Mouse (Mus musculus) heart, embryonic 14.5 days (tissue): Measurements from ENCODE around the gene Ptprb. TPM values are rescaled to one million over a fixed set of nuclear protein-coding genes. Genes with fewer than 3 reads are reported as not detected.

Experiments used
- ATAC-seq: fragments of 200-750 bp; cut with Nextera tagmentation; 2 replicates; pipeline ENCODE4 v1.8.0; 2017; ENCODE audit warnings: low read depth, moderate TSS enrichment; ENCODE audit not compliant: insufficient number of reproducible peaks, insufficient read depth, low FRiP score
- H3K27ac ChIP-seq, 2 experiments: fragments of 200-500 bp in 1 of 2; fragments of 300-500 bp in 1 of 2; sonication (generic) in 1 of 2; replicated peaks in 1 of 2; 2 replicates each; pipeline ENCODE4 v1.5.1; 2012 to 2014; ENCODE audit warnings: low read depth in 2 of 2, low read length in 2 of 2, control low read depth in 1 of 2, mild to moderate bottlenecking in 1 of 2, mixed read lengths in 1 of 2; ENCODE audit not compliant: control insufficient read depth in 1 of 2, insufficient read depth in 1 of 2
- H3K27me3 ChIP-seq: fragments of 300-500 bp; sonication (generic); 2 replicates; pipeline ENCODE4 v1.6.1; 2014; ENCODE audit warnings: mild to moderate bottlenecking, low read length, control low read depth; ENCODE audit not compliant: control insufficient read depth, insufficient read depth
- H3K36me3 ChIP-seq: fragments of 300-500 bp; sonication (generic); 2 replicates; pipeline ENCODE4 v1.6.1; 2014; ENCODE audit warnings: mild to moderate bottlenecking, control low read depth, low read length, mixed read lengths; ENCODE audit not compliant: control insufficient read depth, insufficient read depth
- H3K4me1 ChIP-seq, 2 experiments: fragments of 200-500 bp in 1 of 2; fragments of 300-500 bp in 1 of 2; sonication (generic) in 1 of 2; 2 replicates each; pipeline ENCODE4 v1.6.1; 2012 to 2014; ENCODE audit warnings: low read length in 2 of 2, control low read depth in 1 of 2, mixed read lengths in 1 of 2; ENCODE audit not compliant: control insufficient read depth in 2 of 2, insufficient read depth in 2 of 2
- H3K4me2 ChIP-seq: fragments of 300-500 bp; sonication (generic); 2 replicates; pipeline ENCODE4 v1.6.1; 2014; ENCODE audit warnings: mild to moderate bottlenecking, low read length
- H3K4me3 ChIP-seq, 2 experiments: fragments of 200-500 bp in 1 of 2; fragments of 300-500 bp in 1 of 2; sonication (generic) in 1 of 2; 2 replicates each; pipeline ENCODE4 v1.5.1; 2012 to 2014; ENCODE audit warnings: low read length in 2 of 2, mild to moderate bottlenecking in 2 of 2, control low read depth in 1 of 2, low read depth in 1 of 2, moderate library complexity in 1 of 2; ENCODE audit not compliant: control insufficient read depth in 1 of 2, insufficient read depth in 1 of 2
- H3K9ac ChIP-seq: fragments of 300-500 bp; sonication (generic); 2 replicates; pipeline ENCODE4 v1.6.1; 2014; ENCODE audit warnings: mild to moderate bottlenecking, low read length
- H3K9me3 ChIP-seq: fragments of 300-500 bp; sonication (generic); 2 replicates; pipeline ENCODE4 v1.6.1; 2016; ENCODE audit warnings: low read length, control low read depth; ENCODE audit not compliant: control insufficient read depth
- WGBS: fragments of 180-500 bp; shearing (Covaris S2); extraction: QIAGEN DNeasy Blood & Tissue Kit; methylation state at CpG from one replicate; pipeline ENCODE4 v1.1.7; 2014; 5-methylcytosine and 5-hydroxymethylcytosine counted together
- polyA plus RNA-seq: library from polyadenylated mRNA; unstranded; fragments of >200 nt; fragmentation: Nextera tagmentation; extraction: Ambion mirVana; gene quantifications from 2 replicates; pipeline ENCODE4 v1.2.1, GENCODE M21; 2014

Gene Ptprb
- polyA plus RNA-seq, 1 experiment from 2014 or later = 8.3 TPM

DNA sequence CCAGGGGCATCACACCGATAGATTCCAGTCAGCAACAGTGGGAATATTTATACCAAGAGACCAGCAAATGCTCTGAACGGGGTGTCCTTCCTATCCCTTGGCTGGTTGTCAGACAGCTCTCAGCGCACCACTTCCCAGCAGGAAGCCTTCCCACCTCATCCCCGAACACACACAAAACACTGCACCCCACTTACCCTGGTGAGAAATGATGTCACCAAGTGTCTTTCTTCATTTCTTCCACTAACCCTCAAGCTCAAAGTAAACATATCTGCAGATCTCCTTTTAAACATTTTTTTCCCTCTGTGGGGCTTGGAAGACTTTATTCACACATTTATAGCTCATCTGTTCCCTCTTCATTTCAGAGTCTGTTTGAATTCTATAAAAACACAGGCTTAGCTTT, 128.4 kb downstream of the Ptprb start:
- Histone ChIP-seq H3K27me3 (no peaks in the 10 kb centered on the region), H3K36me3 (no peaks in the 10 kb centered on the region), H3K27ac (no peak overlapping the region), H3K9ac (no peak overlapping the region), H3K4me3 (no peak overlapping the region), H3K4me2 (no peak overlapping the region), H3K9me3 (no peaks in the 10 kb centered on the region), H3K4me1 (peaks cover 0 to 4% of the 10 kb centered on the region in 2 experiments; a peak in 1 of 4 replicates)
- WGBS = 53% methylated on average over 4 of the region's 4 CpGs
- ATAC-seq = no peak

- Histone ChIP-seq H3K27me3 (no peaks in the 10 kb centered on the region), H3K27ac (no peak overlapping the region), H3K9ac (no peak overlapping the region), H3K4me1 (peaks cover 0 to 4% of the 10 kb centered on the region in 2 experiments; a peak in 1 of 4 replicates), H3K4me3 (no peak overlapping the region), H3K36me3 (no peaks in the 10 kb centered on the region), H3K4me2 (no peak overlapping the region), H3K9me3 (no peaks in the 10 kb centered on the region)
- 93% methylated on average over 6 of the region's 6 CpGs for WGBS
- ATAC-seq = no peak
These were observed 129.7 kb downstream of the Ptprb start for GRCm38 (mm10) chr10:116405011-116405410.

DNA sequence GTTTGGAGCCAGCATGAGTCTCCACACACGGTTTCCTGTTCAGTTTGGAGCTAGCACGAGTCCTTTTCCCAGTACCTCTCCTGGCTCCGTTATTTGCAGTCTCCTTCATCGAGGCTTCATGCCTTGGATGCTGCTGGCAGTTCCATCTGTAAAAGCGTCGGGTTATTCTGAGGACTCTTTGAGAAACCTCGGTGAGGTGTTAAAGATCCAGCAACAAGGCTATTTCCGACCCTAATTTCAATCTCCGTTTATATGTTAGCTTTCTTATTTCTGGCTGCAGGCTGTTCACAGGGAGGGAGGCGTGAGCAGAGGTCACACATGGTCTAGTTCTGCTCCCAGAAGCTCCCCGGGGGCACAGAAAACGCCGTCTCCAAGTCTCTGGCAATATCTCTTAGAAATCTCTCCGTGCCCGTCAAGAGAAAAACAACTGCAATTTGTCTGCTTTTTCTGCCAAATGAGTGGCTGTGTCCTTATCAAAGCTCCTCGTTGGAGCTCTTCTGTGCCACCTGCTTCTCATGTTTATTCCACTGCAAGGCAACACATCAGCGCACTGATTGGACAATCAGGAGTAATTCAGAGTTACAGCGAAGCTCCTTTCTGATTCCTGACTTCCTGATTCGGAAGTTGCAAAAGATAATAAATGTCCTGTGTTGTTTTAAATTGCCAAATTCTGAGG, 132.5 kb downstream of the Ptprb start:
- Histone ChIP-seq H3K4me3 (no peak overlapping the region), H3K9me3 (no peaks in the 10 kb centered on the region), H3K4me2 (no peak overlapping the region), H3K36me3 (no peaks in the 10 kb centered on the region), H3K27ac (no peak overlapping the region), H3K4me1 (peaks cover 6% of the 10 kb centered on the region in 2 experiments; a peak in 3 of 4 replicates), H3K9ac (no peak overlapping the region), H3K27me3 (no peaks in the 10 kb centered on the region)
- no peak for ATAC-seq
- WGBS = 45% methylated on average over 19 of the region's 19 CpGs

DNA sequence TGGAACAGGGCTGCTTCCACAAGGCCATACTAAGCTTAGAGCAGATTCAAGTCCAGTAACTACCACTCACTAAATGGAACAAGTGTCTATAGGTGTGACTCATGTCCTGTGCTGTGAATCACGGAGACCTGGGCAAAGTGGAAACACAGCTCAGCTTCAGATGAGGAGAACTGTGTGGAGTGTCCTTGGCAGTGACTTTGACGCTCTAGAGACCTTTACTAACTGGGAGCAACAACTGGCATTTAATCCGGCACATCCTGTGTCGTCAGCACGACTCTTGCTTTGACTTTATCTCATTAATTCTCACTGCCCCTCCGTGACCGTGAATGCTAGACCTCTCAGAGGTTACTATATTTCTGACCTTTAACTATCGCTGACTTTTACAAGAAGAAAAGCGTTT, 135.5 kb downstream of the Ptprb start:
- ATAC-seq = no peak
- H3K4me2 ChIP-seq = 0 out of 2 replicates have a peak overlapping the region, but pooled peaks have one; percentile 11
- no peaks in the 10 kb centered on the region for H3K36me3 ChIP-seq
- H3K27ac ChIP-seq = no peak overlapping the region
- no peaks in the 10 kb centered on the region for H3K27me3 ChIP-seq
- no peaks in the 10 kb centered on the region for H3K9me3 ChIP-seq
- no peak overlapping the region for H3K4me3 ChIP-seq
- 16% methylated on average over 9 of the region's 9 CpGs for WGBS
- no peak overlapping the region for H3K9ac ChIP-seq
- peaks cover 6% of the 10 kb centered on the region in 2 experiments; a peak in 3 of 4 replicates for H3K4me1 ChIP-seq

DNA sequence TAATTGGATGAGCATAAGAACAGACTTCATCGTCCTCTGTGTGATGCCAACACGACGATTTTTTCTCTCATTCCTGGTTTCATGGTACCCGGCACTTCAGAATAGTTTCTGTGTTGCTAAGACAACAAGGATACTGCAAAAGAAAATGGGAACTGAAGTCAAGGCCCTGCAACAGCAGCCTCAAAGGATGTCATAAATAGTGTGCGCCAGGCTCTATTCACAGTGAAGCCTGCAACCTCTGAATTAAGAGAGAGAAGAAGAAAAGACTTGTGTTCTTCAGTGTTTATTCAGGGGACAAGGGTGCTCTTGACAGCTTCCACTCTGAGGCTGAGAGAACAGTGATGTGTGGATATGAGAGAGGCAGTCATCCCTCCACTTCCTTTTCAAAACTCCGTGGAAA, 140.8 kb downstream of the Ptprb start:
- Histone ChIP-seq H3K9ac (no peak overlapping the region), H3K4me2 (no peak overlapping the region), H3K27ac (no peak overlapping the region), H3K27me3 (no peaks in the 10 kb centered on the region), H3K36me3 (no peaks in the 10 kb centered on the region), H3K4me3 (no peak overlapping the region), H3K9me3 (no peaks in the 10 kb centered on the region), H3K4me1 (peaks cover under 1 to 2% of the 10 kb centered on the region in 2 experiments; a peak in 3 of 4 replicates)
- ATAC-seq = no peak
- WGBS = 76% methylated on average over 6 of the region's 6 CpGs

DNA sequence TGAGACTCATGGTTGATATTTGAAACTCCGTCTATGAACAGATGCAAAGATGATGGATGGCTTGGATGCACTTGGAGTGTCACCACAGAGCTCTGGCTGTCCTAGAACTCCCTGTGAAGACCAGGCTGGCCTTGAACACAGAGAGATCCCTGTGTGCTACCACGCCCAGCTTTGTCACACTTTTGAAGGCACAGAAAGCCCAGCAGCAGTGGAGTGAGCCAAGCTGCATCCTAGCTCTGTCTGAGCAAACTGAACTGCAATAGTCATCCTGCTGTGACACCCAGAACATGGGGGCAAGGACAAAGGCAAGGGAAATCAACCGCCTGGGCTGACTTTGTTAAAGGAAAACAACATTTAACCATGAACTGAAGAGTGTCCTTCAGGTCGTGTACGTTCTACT, 141.4 kb downstream of the Ptprb start:
- H3K27ac ChIP-seq = no peak overlapping the region
- no peaks in the 10 kb centered on the region for H3K27me3 ChIP-seq
- no peaks in the 10 kb centered on the region for H3K36me3 ChIP-seq
- H3K9ac ChIP-seq = no peak overlapping the region
- no peaks in the 10 kb centered on the region for H3K9me3 ChIP-seq
- WGBS = 72% methylated on average over 3 of the region's 5 CpGs
- no peak overlapping the region for H3K4me3 ChIP-seq
- H3K4me2 ChIP-seq = no peak overlapping the region
- ATAC-seq = no peak
- peaks cover 0 to 2% of the 10 kb centered on the region in 2 experiments; a peak in 1 of 4 replicates for H3K4me1 ChIP-seq

GRCm38 (mm10) chr10:116418121-116418726, 142.9 kb downstream of the Ptprb start:
- Histone ChIP-seq H3K27ac (no peak overlapping the region), H3K36me3 (no peaks in the 10 kb centered on the region), H3K9me3 (no peaks in the 10 kb centered on the region), H3K9ac (no peak overlapping the region), H3K4me2 (0 out of 2 replicates have a peak overlapping the region, but pooled peaks have one; percentile 17), H3K4me1 (peaks cover 0 to 2% of the 10 kb centered on the region in 2 experiments; a peak in 1 of 4 replicates), H3K4me3 (no peak overlapping the region), H3K27me3 (no peaks in the 10 kb centered on the region)
- 67% methylated on average over 24 of the region's 24 CpGs for WGBS
- ATAC-seq = no peak
